Mouse (Mus musculus): ENCODE measurements at regions not wholly inside any gene's neighbourhood (a gene's known extent, or its start where the extent isn't known, plus 50 kb on each side); places are given as distances from the start of the nearest gene placed in this dataset.

DNA sequence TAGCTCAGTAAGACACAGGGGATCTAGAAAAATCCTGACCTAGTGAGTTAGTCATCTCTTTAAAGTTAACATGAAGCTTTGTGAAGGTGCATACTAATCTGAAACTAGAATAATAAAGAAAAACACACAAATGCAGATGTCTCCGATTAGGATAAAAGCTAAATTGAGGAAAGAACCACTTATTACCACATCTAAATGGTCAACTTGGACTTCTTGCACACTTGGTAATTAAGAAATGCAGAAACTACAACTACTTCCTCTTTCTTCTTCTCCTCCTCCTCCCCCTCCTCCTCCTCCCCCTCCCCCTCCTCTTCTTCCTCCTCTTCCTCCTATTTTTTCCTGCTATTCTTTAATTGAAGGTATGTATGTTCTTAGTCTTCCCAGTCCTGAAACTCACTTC lies 116.3 kb downstream of the Dkk1 start:
- no peak for DNase-seq

GRCm38 (mm10) chr19:30435054-30435738 lies 114.3 kb downstream of the Dkk1 start:
- no peak for DNase-seq

GRCm38 (mm10) chr19:30450869-30451542 lies 98.5 kb downstream of the Dkk1 start:
- DNase-seq = no peak

DNA sequence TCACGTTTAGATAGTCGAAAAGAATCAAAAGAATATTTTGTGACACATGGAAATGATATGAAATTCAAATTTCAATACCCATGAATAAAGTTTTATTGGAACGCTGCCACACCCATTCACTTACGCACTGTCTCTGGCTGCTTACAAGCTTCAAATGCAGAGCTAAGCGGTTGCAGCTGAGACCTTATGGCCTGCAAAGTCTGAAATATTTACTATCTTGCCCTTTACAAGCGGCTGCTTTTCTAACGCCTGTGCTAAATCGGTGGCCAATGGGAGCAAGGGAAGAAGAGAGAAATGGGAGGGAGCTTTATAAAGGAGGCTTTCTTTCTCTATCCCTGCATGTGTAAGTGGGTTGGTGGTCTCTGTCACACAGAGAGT lies 97.9 kb downstream of the Dkk1 start:
- DNase-seq = no peak

DNA sequence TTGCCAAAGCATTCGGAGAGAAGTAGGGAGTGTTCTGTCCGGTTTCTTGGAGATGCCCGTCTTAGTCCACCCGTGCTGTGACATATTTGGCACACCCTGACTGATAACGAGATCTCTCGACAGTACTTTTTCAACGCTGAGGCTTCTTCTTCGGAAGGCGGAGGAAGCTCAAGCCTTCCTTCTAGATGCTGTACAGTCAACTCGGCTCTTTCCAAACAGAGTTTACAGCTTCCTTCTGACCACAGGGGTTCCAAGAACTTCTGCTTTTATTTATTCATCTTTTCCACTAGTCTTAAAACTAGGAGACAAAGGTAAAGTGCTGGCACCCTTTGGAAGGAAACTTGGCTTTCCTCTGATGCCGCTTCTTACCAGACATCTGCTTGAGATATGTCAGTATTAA lies 96.8 kb downstream of the Dkk1 start:
- no peak for DNase-seq

GRCm38 (mm10) chr19:30483436-30483835 lies 66.0 kb downstream of the Dkk1 start:
- no peak for DNase-seq

GRCm38 (mm10) chr19:30489786-30490185 lies 59.7 kb downstream of the Dkk1 start:
- DNase-seq = no peak

DNA sequence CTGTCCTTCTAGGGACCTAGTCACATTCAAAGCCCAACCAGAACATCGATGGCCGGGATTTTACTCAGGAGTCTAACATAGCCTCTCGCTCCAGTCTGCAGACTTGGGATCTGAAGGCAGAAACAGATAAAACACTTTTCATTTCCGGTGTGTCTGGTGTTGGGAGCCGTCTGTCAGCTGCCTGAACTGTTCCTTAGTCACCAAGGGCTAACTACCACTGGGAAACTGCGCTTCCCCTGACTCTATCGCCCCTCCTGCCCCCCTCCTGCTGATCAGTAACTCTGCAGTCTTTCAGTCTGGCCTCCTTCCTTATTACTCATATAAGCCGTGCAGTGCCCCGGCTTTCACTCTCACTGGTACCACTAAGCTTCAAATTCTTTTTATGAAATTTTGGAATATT lies 58.5 kb downstream of the Dkk1 start:
- DNase-seq = no peak
